Mouse (Mus musculus) right cerebral cortex, adult 2 months (tissue): ENCODE data around the gene Ap1ar.

ENCODE experiments used
- DNase-seq, 2 experiments: peaks; one replicate each; pipeline ENCODE4 v3.0.0; 2021 to 2022; ENCODE audit warnings: low spot score in 2 of 2

Ap1ar gene

GRCm38 (mm10) chr3:127837154-127837865 lies at the start of gene Ap1ar:
Ap1ar (minus strand) TSS chr3:127837523.
- DNase-seq = peak; percentile 96 to 97

- DNase-seq = no peak
These were observed 44.4 kb upstream of the Ap1ar start for GRCm38 (mm10) chr3:127881684-127882083.

- no peak for DNase-seq
These were observed 42.6 kb upstream of the Ap1ar start for GRCm38 (mm10) chr3:127879968-127880367.

- DNase-seq = no peak
These were observed 38.2 kb upstream of the Ap1ar start for GRCm38 (mm10) chr3:127875509-127875908.

GRCm38 (mm10) chr3:127875059-127875458 lies 37.7 kb upstream of the Ap1ar start:
- DNase-seq = no peak

- DNase-seq = no peak
These were observed 37.0 kb upstream of the Ap1ar start for GRCm38 (mm10) chr3:127874254-127874883.

- no peak for DNase-seq
These were observed 34.3 kb upstream of the Ap1ar start for GRCm38 (mm10) chr3:127871575-127871974.

GRCm38 (mm10) chr3:127868880-127869279 lies 31.6 kb upstream of the Ap1ar start:
- no peak for DNase-seq

GRCm38 (mm10) chr3:127868046-127868758 lies 30.9 kb upstream of the Ap1ar start:
- DNase-seq = no peak

- DNase-seq = no peak
These were observed 26.9 kb upstream of the Ap1ar start for GRCm38 (mm10) chr3:127864242-127864641.

GRCm38 (mm10) chr3:127863571-127863970 lies 26.2 kb upstream of the Ap1ar start:
- no peak for DNase-seq

GRCm38 (mm10) chr3:127862479-127862878 lies 25.2 kb upstream of the Ap1ar start:
- no peak for DNase-seq

- no peak for DNase-seq
These were observed 24.0 kb upstream of the Ap1ar start for GRCm38 (mm10) chr3:127861340-127861739.

GRCm38 (mm10) chr3:127853431-127854206 lies 16.3 kb upstream of the Ap1ar start:
- peak; percentile 68 to 80 for DNase-seq

GRCm38 (mm10) chr3:127852722-127853121 lies 15.4 kb upstream of the Ap1ar start:
- no peak for DNase-seq

GRCm38 (mm10) chr3:127850776-127851646 lies 13.7 kb upstream of the Ap1ar start:
- no peak for DNase-seq

GRCm38 (mm10) chr3:127849922-127850321 lies 12.6 kb upstream of the Ap1ar start:
- DNase-seq = no peak

- no peak for DNase-seq
These were observed 10.9 kb upstream of the Ap1ar start for GRCm38 (mm10) chr3:127848088-127848808.

GRCm38 (mm10) chr3:127843941-127844327 lies 6.6 kb upstream of the Ap1ar start:
- no peak for DNase-seq

- no peak for DNase-seq
These were observed 6.1 kb upstream of the Ap1ar start for GRCm38 (mm10) chr3:127843324-127843940.
